In the genomic region with DNA sequence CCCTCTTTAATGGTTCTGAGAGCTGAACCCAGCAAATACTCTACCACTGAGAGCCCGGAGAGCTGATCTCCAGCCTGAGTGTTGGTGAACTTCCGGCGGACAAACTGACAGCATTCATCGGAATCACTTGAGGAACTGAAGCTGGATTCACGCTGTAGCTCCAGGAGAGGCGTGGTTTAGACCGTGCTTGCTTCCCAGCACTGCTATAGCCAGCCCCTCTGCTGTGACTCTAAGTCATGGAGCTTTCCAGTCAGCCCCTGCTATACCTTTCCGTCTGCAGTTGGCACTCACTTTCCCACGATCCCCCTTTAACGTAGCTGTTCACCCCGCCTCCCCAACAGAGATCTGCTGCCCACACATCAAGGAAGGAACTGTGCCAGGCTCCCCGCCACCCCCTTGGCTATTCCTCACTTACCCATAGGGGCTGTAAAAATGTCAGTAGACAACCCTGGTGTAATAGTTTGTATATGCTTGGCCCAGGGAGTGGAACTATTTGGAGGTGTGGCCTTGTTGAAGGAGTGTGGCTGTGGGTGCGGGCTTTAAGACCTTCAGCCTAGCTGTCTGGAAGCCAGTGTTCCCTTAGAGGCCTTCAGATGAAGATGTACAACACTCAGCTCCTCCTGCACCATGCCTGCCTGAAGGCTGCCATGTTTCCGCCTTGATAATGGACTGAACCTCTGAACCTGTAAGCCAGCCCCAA, we compare ENCODE assay signal across 20 mouse cellular contexts.
A peak's percentile ranks its signal among the peaks of the same experiment; 100 is the strongest.
DNase-seq lines count a peak whose midpoint lies in the region; ATAC-seq and TF ChIP-seq lines count a peak whose summit lies in the region.
"Had no signal": no experiment of that assay in that cellular context is flagged by ENCODE, and none has a peak within 500 bp of the region (broad histone marks: within the 10 kb centered on the region; RNA-seq: fewer than 3 reads in every experiment).

No protein-coding gene starts in this region.

- H3K9ac ChIP-seq in intestine, embryonic 16.5 days (ENCODE audit: low read depth, low read length): no peak overlapping the region
- no peak overlapping the region for H3K9ac ChIP-seq in intestine, postnatal 0 days (ENCODE audit: low read depth, low read length)
- H3K9ac ChIP-seq in liver, embryonic 14.5 days (replicated peaks): no peak overlapping the region
- no peak overlapping the region for H3K9ac ChIP-seq in liver, postnatal 0 days (replicated peaks)
- peak overlapping the region; percentile 52 for H3K9ac ChIP-seq in ES-Bruce4 (ENCODE audit: low read depth, poor library complexity, severe bottlenecking)
- H3K9ac ChIP-seq: embryonic facial prominence, embryonic 12.5 days; forebrain, embryonic 15.5 days; hindbrain, embryonic 15.5 days had no signal

- peak; percentile 33; the same call in 1 of the 2 replicates for ATAC-seq in intestine, embryonic 16.5 days
- no peak for ATAC-seq in intestine, postnatal 0 days
- ATAC-seq in liver, embryonic 14.5 days (ENCODE audit: insufficient read depth): 0 out of 2 replicates have a peak, but pooled peaks have one; percentile 11
- no peak for ATAC-seq in liver, postnatal 0 days
- no peak for ATAC-seq in megakaryocyte, adult 5-6 weeks (ENCODE audit: poor library complexity, severe bottlenecking)
- ATAC-seq: forebrain, embryonic 15.5 days; Patski had no signal

- DNase-seq in liver, embryonic 14.5 days (ENCODE audit: low read depth in 3 of 3, low spot score in 3 of 3): no peak
- no peak for DNase-seq in liver, postnatal 0 days
- DNase-seq in R1 (ENCODE audit: low read depth, low spot score): peak; percentile 91
- DNase-seq: adrenal gland, adult 8-10 months; adrenal gland, postnatal 36 days; cerebellum, adult 2 months; cerebellum, postnatal 25 days; gastrocnemius, postnatal 36 days; heart, adult 18-20 months; heart, postnatal 10 days had no signal

- no peak for TF ChIP-seq CTCF in intestine, postnatal 0 days (IDR thresholded peaks at IDR 0.05; ENCODE audit: low read depth)
- TF ChIP-seq CTCF in liver, embryonic 14.5 days (IDR thresholded peaks at IDR 0.05; ENCODE audit: low read depth): no peak
- no peak for TF ChIP-seq CTCF in liver, postnatal 0 days (IDR thresholded peaks at IDR 0.05; ENCODE audit: low read depth)
- TF ChIP-seq CTCF in ES-Bruce4 (IDR thresholded peaks at IDR 0.05; ENCODE audit: low read depth, low read length): no peak

- no peak for TF ChIP-seq EP300 in liver, embryonic 14.5 days (IDR thresholded peaks at IDR 0.05; ENCODE audit: low read depth)
- no peak for TF ChIP-seq EP300 in liver, postnatal 0 days (IDR thresholded peaks at IDR 0.05; ENCODE audit: low read depth)
- TF ChIP-seq EP300 in ES-Bruce4 (IDR thresholded peaks at IDR 0.05; ENCODE audit: insufficient read depth, low read depth, low read length): no peak

- no peaks in the 10 kb centered on the region for H3K9me3 ChIP-seq in intestine, embryonic 16.5 days (ENCODE audit: control insufficient read depth, low read length)
- no peaks in the 10 kb centered on the region for H3K9me3 ChIP-seq in intestine, postnatal 0 days (ENCODE audit: control insufficient read depth)
- no peaks in the 10 kb centered on the region for H3K9me3 ChIP-seq in liver, embryonic 14.5 days (ENCODE audit: control insufficient read depth, low read length)
- no peaks in the 10 kb centered on the region for H3K9me3 ChIP-seq in liver, postnatal 0 days (ENCODE audit: low read length)
- H3K9me3 ChIP-seq in ES-Bruce4 (replicated peaks; ENCODE audit: control insufficient read depth, insufficient read depth, low read length, poor library complexity, severe bottlenecking): no peaks in the 10 kb centered on the region
- H3K9me3 ChIP-seq: embryonic facial prominence, embryonic 12.5 days; forebrain, embryonic 15.5 days; heart, embryonic 10.5 days; hindbrain, embryonic 15.5 days had no signal

- no peaks in the 10 kb centered on the region for H3K4me1 ChIP-seq in intestine, embryonic 16.5 days (ENCODE audit: control insufficient read depth, insufficient read depth, low read length)
- no peaks in the 10 kb centered on the region for H3K4me1 ChIP-seq in intestine, postnatal 0 days (replicated peaks; ENCODE audit: control insufficient read depth, insufficient read depth, low read length)
- H3K4me1 ChIP-seq in liver, embryonic 14.5 days (replicated peaks; ENCODE audit: control insufficient read depth in 2 of 2, insufficient read depth in 2 of 2, low read length in 1 of 2): no peaks in the 10 kb centered on the region
- no peaks in the 10 kb centered on the region for H3K4me1 ChIP-seq in liver, postnatal 0 days (ENCODE audit: insufficient read depth)
- H3K4me1 ChIP-seq in ES-Bruce4 (ENCODE audit: control insufficient read depth, insufficient read depth, low read length): peaks cover 2% of the 10 kb centered on the region
- H3K4me1 ChIP-seq: embryonic facial prominence, embryonic 12.5 days; forebrain, embryonic 15.5 days; heart, embryonic 10.5 days; hindbrain, embryonic 15.5 days had no signal

- no peak overlapping the region for H3K4me2 ChIP-seq in intestine, embryonic 16.5 days (ENCODE audit: low read depth, low read length)
- no peak overlapping the region for H3K4me2 ChIP-seq in intestine, postnatal 0 days (replicated peaks; ENCODE audit: low read depth)
- no peak overlapping the region for H3K4me2 ChIP-seq in liver, embryonic 14.5 days (ENCODE audit: low read depth)
- H3K4me2 ChIP-seq in liver, postnatal 0 days (ENCODE audit: low read depth, low read length): no peak overlapping the region
- H3K4me2 ChIP-seq: embryonic facial prominence, embryonic 12.5 days; forebrain, embryonic 15.5 days; hindbrain, embryonic 15.5 days had no signal

- H3K27ac ChIP-seq in intestine, embryonic 16.5 days (ENCODE audit: low read length): no peak overlapping the region
- H3K27ac ChIP-seq in intestine, postnatal 0 days (ENCODE audit: low read depth, low read length): no peak overlapping the region
- no peak overlapping the region for H3K27ac ChIP-seq in liver, embryonic 14.5 days
- no peak overlapping the region for H3K27ac ChIP-seq in liver, postnatal 0 days (ENCODE audit: low read depth)
- no peak overlapping the region for H3K27ac ChIP-seq in ES-Bruce4 (ENCODE audit: insufficient read depth, low read length)
- H3K27ac ChIP-seq: embryonic facial prominence, embryonic 12.5 days; forebrain, embryonic 15.5 days; heart, embryonic 10.5 days; hindbrain, embryonic 15.5 days had no signal

- no peak for TF ChIP-seq POLR2A in ES-Bruce4 (IDR thresholded peaks at IDR 0.05; ENCODE audit: insufficient read depth, low read length)

- WGBS in intestine, embryonic 16.5 days: 84% methylated on average over 14 of the region's 14 CpGs
- WGBS in intestine, postnatal 0 days: 86% methylated on average over 14 of the region's 14 CpGs
- 80% methylated on average over 14 of the region's 14 CpGs for WGBS in liver, embryonic 14.5 days (ENCODE audit: insufficient replicate concordance)
- WGBS in liver, postnatal 0 days (ENCODE audit: insufficient replicate concordance): 83% methylated on average over 14 of the region's 14 CpGs

- no peaks in the 10 kb centered on the region for H3K27me3 ChIP-seq in intestine, embryonic 16.5 days (replicated peaks; ENCODE audit: control insufficient read depth, insufficient read depth, low read length)
- H3K27me3 ChIP-seq in intestine, postnatal 0 days (replicated peaks; ENCODE audit: control insufficient read depth, insufficient read depth, low read length): no peaks in the 10 kb centered on the region
- H3K27me3 ChIP-seq in liver, embryonic 14.5 days (ENCODE audit: control insufficient read depth, insufficient read depth, low read length): no peaks in the 10 kb centered on the region
- no peaks in the 10 kb centered on the region for H3K27me3 ChIP-seq in liver, postnatal 0 days (ENCODE audit: insufficient read depth, low read length)
- H3K27me3 ChIP-seq in ES-Bruce4 (ENCODE audit: control insufficient read depth, insufficient read depth, low read length, poor library complexity, severe bottlenecking): no peaks in the 10 kb centered on the region
- H3K27me3 ChIP-seq: CH12.LX; embryonic facial prominence, embryonic 12.5 days; forebrain, embryonic 15.5 days; hindbrain, embryonic 15.5 days; Patski had no signal

- peaks cover 3% of the 10 kb centered on the region; the same call in 1 of the 2 replicates for H3K36me3 ChIP-seq in intestine, embryonic 16.5 days (ENCODE audit: control insufficient read depth, insufficient read depth, low read length)
- H3K36me3 ChIP-seq in intestine, postnatal 0 days (ENCODE audit: control insufficient read depth, insufficient read depth): peaks cover 6% of the 10 kb centered on the region
- H3K36me3 ChIP-seq in liver, embryonic 14.5 days (replicated peaks; ENCODE audit: control insufficient read depth, insufficient read depth, low read depth): no peaks in the 10 kb centered on the region; the same call in 1 of the 2 replicates
- peaks cover 3% of the 10 kb centered on the region for H3K36me3 ChIP-seq in liver, postnatal 0 days (replicated peaks; ENCODE audit: insufficient read depth, low read length)
- peaks cover 22% of the 10 kb centered on the region for H3K36me3 ChIP-seq in ES-Bruce4 (ENCODE audit: control insufficient read depth, insufficient read depth, low read length, poor library complexity, severe bottlenecking)
- H3K36me3 ChIP-seq: embryonic facial prominence, embryonic 12.5 days; forebrain, embryonic 15.5 days; hindbrain, embryonic 15.5 days had no signal

- H3K4me3 ChIP-seq in intestine, embryonic 16.5 days (ENCODE audit: low read length): no peak overlapping the region
- no peak overlapping the region for H3K4me3 ChIP-seq in intestine, postnatal 0 days (ENCODE audit: low read depth, low read length)
- H3K4me3 ChIP-seq in liver, embryonic 14.5 days (ENCODE audit: insufficient read depth in 1 of 2, low read depth in 2 of 2, low read length in 2 of 2): no peak overlapping the region
- H3K4me3 ChIP-seq in liver, postnatal 0 days (ENCODE audit: low read depth, low read length): no peak overlapping the region
- H3K4me3 ChIP-seq in ES-Bruce4 (ENCODE audit: low read depth, low read length): peak overlapping the region; percentile 20; the same call in 1 of the 2 replicates
- H3K4me3 ChIP-seq: embryonic facial prominence, embryonic 12.5 days; forebrain, embryonic 15.5 days; heart, embryonic 10.5 days; hindbrain, embryonic 15.5 days had no signal

Comparison
In these comparisons a context has a peak if more than half of its experiments do, and no peak if none do; other contexts are left out.
1. ATAC-seq: peak in intestine, embryonic 16.5 days (single experiment) and liver, embryonic 14.5 days (single experiment); none in intestine, postnatal 0 days (single experiment), liver, postnatal 0 days (single experiment) and megakaryocyte, adult 5-6 weeks (single experiment).